Mouse (Mus musculus): ENCODE data around the gene Kcnmb4. TPM values are rescaled to one million over a fixed set of nuclear protein-coding genes. Genes with fewer than 3 reads are reported as not detected.

The Kcnmb4 gene
- polyA plus RNA-seq, 1 experiment from 2014 or later, result 7.0 TPM

GRCm38 (mm10) chr10:116386391-116386885, 87.2 kb downstream of the Kcnmb4 start:
- Histone ChIP-seq H3K36me3 (ENCODE audit: control insufficient read depth, insufficient read depth, low read length) (no peaks in the 10 kb centered on the region), H3K9ac (replicated peaks; ENCODE audit: low read depth, low read length) (no peak overlapping the region), H3K4me3 (ENCODE audit: low read depth, low read length) (no peak overlapping the region), H3K4me2 (replicated peaks; ENCODE audit: low read depth, low read length) (no peak overlapping the region), H3K9me3 (ENCODE audit: control insufficient read depth, low read depth, low read length) (no peaks in the 10 kb centered on the region), H3K27ac (ENCODE audit: low read length) (no peak overlapping the region), H3K27me3 (ENCODE audit: control insufficient read depth, insufficient read depth, low read length) (no peaks in the 10 kb centered on the region), H3K4me1 (ENCODE audit: control insufficient read depth, insufficient read depth, low read length) (0 out of 2 replicates have a peak, but pooled peaks cover 6% of the 10 kb centered on the region)
- ATAC-seq (ENCODE audit: insufficient number of reproducible peaks, insufficient read depth, low FRiP score, low read depth), result no peak
- WGBS, result 28% methylated on average over 7 of the region's 7 CpGs

GRCm38 (mm10) chr10:116384401-116384800, 89.3 kb downstream of the Kcnmb4 start:
- WGBS, result 72% methylated on average over 4 of the region's 4 CpGs
- Histone ChIP-seq H3K4me3 (ENCODE audit: low read depth, low read length) (no peak overlapping the region), H3K4me1 (ENCODE audit: control insufficient read depth, insufficient read depth, low read length) (0 out of 2 replicates have a peak, but pooled peaks cover 6% of the 10 kb centered on the region), H3K9ac (replicated peaks; ENCODE audit: low read depth, low read length) (no peak overlapping the region), H3K27me3 (ENCODE audit: control insufficient read depth, insufficient read depth, low read length) (no peaks in the 10 kb centered on the region), H3K36me3 (ENCODE audit: control insufficient read depth, insufficient read depth, low read length) (no peaks in the 10 kb centered on the region), H3K9me3 (ENCODE audit: control insufficient read depth, low read depth, low read length) (no peaks in the 10 kb centered on the region), H3K27ac (ENCODE audit: low read length) (no peak overlapping the region), H3K4me2 (replicated peaks; ENCODE audit: low read depth, low read length) (no peak overlapping the region)
- ATAC-seq (ENCODE audit: insufficient number of reproducible peaks, insufficient read depth, low FRiP score, low read depth), result no peak

GRCm38 (mm10) chr10:116382826-116383685, 90.6 kb downstream of the Kcnmb4 start:
- Histone ChIP-seq H3K4me2 (replicated peaks; ENCODE audit: low read depth, low read length) (no peak overlapping the region), H3K9ac (replicated peaks; ENCODE audit: low read depth, low read length) (no peak overlapping the region), H3K9me3 (ENCODE audit: control insufficient read depth, low read depth, low read length) (no peaks in the 10 kb centered on the region), H3K4me1 (ENCODE audit: control insufficient read depth, insufficient read depth, low read length) (0 out of 2 replicates have a peak, but pooled peaks cover 6% of the 10 kb centered on the region), H3K27me3 (ENCODE audit: control insufficient read depth, insufficient read depth, low read length) (no peaks in the 10 kb centered on the region), H3K27ac (ENCODE audit: low read length) (no peak overlapping the region), H3K4me3 (ENCODE audit: low read depth, low read length) (no peak overlapping the region), H3K36me3 (ENCODE audit: control insufficient read depth, insufficient read depth, low read length) (no peaks in the 10 kb centered on the region)
- ATAC-seq (ENCODE audit: insufficient number of reproducible peaks, insufficient read depth, low FRiP score, low read depth), result no peak
- WGBS, result 64% methylated on average over 13 of the region's 13 CpGs

GRCm38 (mm10) chr10:116376853-116377252, 96.8 kb downstream of the Kcnmb4 start:
- Histone ChIP-seq H3K9ac (replicated peaks; ENCODE audit: low read depth, low read length) (no peak overlapping the region), H3K9me3 (ENCODE audit: control insufficient read depth, low read depth, low read length) (no peaks in the 10 kb centered on the region), H3K36me3 (ENCODE audit: control insufficient read depth, insufficient read depth, low read length) (no peaks in the 10 kb centered on the region), H3K4me1 (ENCODE audit: control insufficient read depth, insufficient read depth, low read length) (no peaks in the 10 kb centered on the region), H3K27me3 (ENCODE audit: control insufficient read depth, insufficient read depth, low read length) (no peaks in the 10 kb centered on the region), H3K4me3 (ENCODE audit: low read depth, low read length) (no peak overlapping the region), H3K4me2 (replicated peaks; ENCODE audit: low read depth, low read length) (no peak overlapping the region), H3K27ac (ENCODE audit: low read length) (no peak overlapping the region)
- 65% methylated on average over 4 of the region's 4 CpGs for WGBS
- ATAC-seq (ENCODE audit: insufficient number of reproducible peaks, insufficient read depth, low FRiP score, low read depth), result 0 out of 2 replicates have a peak, but pooled peaks have one; percentile 23

GRCm38 (mm10) chr10:116374111-116374510, 99.6 kb downstream of the Kcnmb4 start:
- Histone ChIP-seq H3K9me3 (ENCODE audit: control insufficient read depth, low read depth, low read length) (no peaks in the 10 kb centered on the region), H3K27me3 (ENCODE audit: control insufficient read depth, insufficient read depth, low read length) (no peaks in the 10 kb centered on the region), H3K4me1 (ENCODE audit: control insufficient read depth, insufficient read depth, low read length) (no peaks in the 10 kb centered on the region), H3K4me2 (replicated peaks; ENCODE audit: low read depth, low read length) (no peak overlapping the region), H3K4me3 (ENCODE audit: low read depth, low read length) (no peak overlapping the region), H3K9ac (replicated peaks; ENCODE audit: low read depth, low read length) (no peak overlapping the region), H3K27ac (ENCODE audit: low read length) (no peak overlapping the region), H3K36me3 (ENCODE audit: control insufficient read depth, insufficient read depth, low read length) (no peaks in the 10 kb centered on the region)
- 92% methylated on average over 6 of the region's 6 CpGs for WGBS
- no peak for ATAC-seq (ENCODE audit: insufficient number of reproducible peaks, insufficient read depth, low FRiP score, low read depth)

- Histone ChIP-seq H3K4me1 (ENCODE audit: control insufficient read depth, insufficient read depth, low read length) (no peaks in the 10 kb centered on the region), H3K4me3 (ENCODE audit: low read depth, low read length) (no peak overlapping the region), H3K4me2 (replicated peaks; ENCODE audit: low read depth, low read length) (no peak overlapping the region), H3K27ac (ENCODE audit: low read length) (no peak overlapping the region), H3K9me3 (ENCODE audit: control insufficient read depth, low read depth, low read length) (no peaks in the 10 kb centered on the region), H3K9ac (replicated peaks; ENCODE audit: low read depth, low read length) (no peak overlapping the region), H3K36me3 (ENCODE audit: control insufficient read depth, insufficient read depth, low read length) (no peaks in the 10 kb centered on the region), H3K27me3 (ENCODE audit: control insufficient read depth, insufficient read depth, low read length) (no peaks in the 10 kb centered on the region)
- ATAC-seq (ENCODE audit: insufficient number of reproducible peaks, insufficient read depth, low FRiP score, low read depth), result no peak
- 60% methylated on average over 6 of the region's 6 CpGs for WGBS
Observed at GRCm38 (mm10) chr10:116370991-116371725, 102.5 kb downstream of the Kcnmb4 start.

Other genes with a start within 250 kb of the Kcnmb4 start
- gene Ptprb, start 198.4 kb downstream of the Kcnmb4 start, polyA plus RNA-seq (2014; fragmentation: Nextera tagmentation; extraction: Ambion mirVana), result 4.8 and 5.9 TPM in 2 replicates
- gene Cnot2, start 107.6 kb upstream of the Kcnmb4 start, polyA plus RNA-seq (2014; fragmentation: Nextera tagmentation; extraction: Ambion mirVana), result 104 and 113 TPM in 2 replicates